24 mouse cellular contexts compared by ENCODE assay signal in the genomic region with DNA sequence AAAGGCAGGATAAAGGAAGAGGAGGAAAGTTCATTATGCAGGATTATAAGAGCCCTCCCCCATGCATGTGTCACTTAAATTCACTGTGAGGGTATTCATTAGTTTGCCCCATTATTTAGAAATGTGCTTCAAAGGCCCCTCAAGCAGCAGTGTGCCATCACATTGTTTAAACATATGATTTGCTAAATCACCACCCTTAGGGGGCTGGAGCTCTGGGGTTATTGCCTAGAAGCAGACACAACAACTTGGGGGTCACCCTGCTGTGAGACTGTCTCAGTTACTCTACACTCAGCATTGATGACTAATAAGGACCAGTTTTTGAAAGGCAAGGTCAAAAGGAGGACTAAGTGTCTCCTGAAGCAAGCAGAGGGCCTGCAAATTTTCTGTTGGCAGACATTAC.
DNase-seq lines count a peak whose midpoint lies in the region; ATAC-seq lines count a peak whose summit lies in the region.
"Had no signal": no experiment of that assay in that cellular context is flagged by ENCODE, and none has a peak within 500 bp of the region (broad histone marks: within the 10 kb centered on the region; RNA-seq: fewer than 3 reads in every experiment).

No protein-coding gene starts in this region.

- no peaks in the 10 kb centered on the region for H3K9me3 ChIP-seq in hindbrain, embryonic 11.5 days (ENCODE audit: control insufficient read depth, low read length)
- no peaks in the 10 kb centered on the region for H3K9me3 ChIP-seq in hindbrain, embryonic 14.5 days (ENCODE audit: control insufficient read depth, low read length)
- no peaks in the 10 kb centered on the region for H3K9me3 ChIP-seq in forebrain, embryonic 13.5 days (replicated peaks)
- H3K9me3 ChIP-seq: embryonic facial prominence, embryonic 15.5 days; heart, embryonic 15.5 days; limb, embryonic 12.5 days; liver, embryonic 12.5 days had no signal

- no peaks in the 10 kb centered on the region for H3K27me3 ChIP-seq in hindbrain, embryonic 11.5 days (ENCODE audit: control insufficient read depth, insufficient read depth, low read length)
- H3K27me3 ChIP-seq in hindbrain, embryonic 14.5 days (ENCODE audit: control insufficient read depth, insufficient read depth, low read length): no peaks in the 10 kb centered on the region
- H3K27me3 ChIP-seq in forebrain, embryonic 13.5 days: no peaks in the 10 kb centered on the region
- H3K27me3 ChIP-seq: embryonic facial prominence, embryonic 15.5 days; heart, embryonic 15.5 days; limb, embryonic 12.5 days; liver, embryonic 12.5 days had no signal

- no peak overlapping the region for H3K4me2 ChIP-seq in hindbrain, embryonic 11.5 days (replicated peaks; ENCODE audit: low read depth, low read length)
- H3K4me2 ChIP-seq in hindbrain, embryonic 14.5 days (replicated peaks): no peak overlapping the region
- no peak overlapping the region for H3K4me2 ChIP-seq in forebrain, embryonic 13.5 days
- H3K4me2 ChIP-seq: embryonic facial prominence, embryonic 15.5 days; heart, embryonic 15.5 days; limb, embryonic 12.5 days; liver, embryonic 12.5 days had no signal

- no peaks in the 10 kb centered on the region for H3K36me3 ChIP-seq in hindbrain, embryonic 11.5 days (ENCODE audit: control insufficient read depth, insufficient read depth, low read length)
- H3K36me3 ChIP-seq in hindbrain, embryonic 14.5 days (replicated peaks; ENCODE audit: control insufficient read depth, insufficient read depth): no peaks in the 10 kb centered on the region
- H3K36me3 ChIP-seq in forebrain, embryonic 13.5 days (ENCODE audit: poor library complexity, severe bottlenecking): no peaks in the 10 kb centered on the region
- H3K36me3 ChIP-seq: embryonic facial prominence, embryonic 15.5 days; heart, embryonic 15.5 days; limb, embryonic 12.5 days; liver, embryonic 12.5 days had no signal

- H3K9ac ChIP-seq in hindbrain, embryonic 11.5 days (ENCODE audit: low read depth, low read length): no peak overlapping the region
- H3K9ac ChIP-seq in hindbrain, embryonic 14.5 days: no peak overlapping the region
- H3K9ac ChIP-seq in forebrain, embryonic 13.5 days: no peak overlapping the region
- H3K9ac ChIP-seq: embryonic facial prominence, embryonic 15.5 days; heart, embryonic 15.5 days; limb, embryonic 12.5 days; liver, embryonic 12.5 days had no signal

- no peak overlapping the region for H3K27ac ChIP-seq in hindbrain, embryonic 11.5 days (ENCODE audit: low read depth, low read length)
- no peak overlapping the region for H3K27ac ChIP-seq in hindbrain, embryonic 14.5 days
- no peak overlapping the region for H3K27ac ChIP-seq in forebrain, embryonic 13.5 days
- H3K27ac ChIP-seq: embryonic facial prominence, embryonic 15.5 days; heart, embryonic 15.5 days; hindbrain, postnatal 0 days; layer of hippocampus, adult 2 months; limb, embryonic 12.5 days; liver, embryonic 12.5 days had no signal

- no peak for DNase-seq in hindbrain, embryonic 11.5 days (ENCODE audit: low spot score)
- no peak for DNase-seq in hindbrain, embryonic 14.5 days (ENCODE audit: low spot score)
- peak; percentile 1 for DNase-seq in R1 (ENCODE audit: low read depth, low spot score)
- peak; percentile 28 for DNase-seq in brain, adult 2 months (ENCODE audit: low read depth, low spot score)
- DNase-seq in cerebellum, adult 11-12 months: no peak
- DNase-seq in frontal cortex, postnatal 10 days (ENCODE audit: low spot score in 2 of 2): no peak
- DNase-seq: adrenal gland, adult 8-10 months; cerebellum, adult 9-11 months; gastrocnemius, postnatal 14 days; heart, adult 18-20 months; heart, postnatal 36 days; kidney, adult 9 months; kidney, postnatal 14 days; lung, adult 2 months; lung, postnatal 14 days had no signal

- H3K4me1 ChIP-seq in hindbrain, embryonic 11.5 days (replicated peaks; ENCODE audit: control insufficient read depth, insufficient read depth, low read length): no peaks in the 10 kb centered on the region; the same call in 1 of the 2 replicates
- H3K4me1 ChIP-seq in hindbrain, embryonic 14.5 days (replicated peaks; ENCODE audit: control insufficient read depth, insufficient read depth, low read length): no peaks in the 10 kb centered on the region
- H3K4me1 ChIP-seq in forebrain, embryonic 13.5 days: peaks cover 21% of the 10 kb centered on the region
- H3K4me1 ChIP-seq: limb, embryonic 12.5 days; liver, embryonic 12.5 days had no signal

- no peak overlapping the region for H3K4me3 ChIP-seq in hindbrain, embryonic 11.5 days (ENCODE audit: low read depth, low read length)
- H3K4me3 ChIP-seq in hindbrain, embryonic 14.5 days (replicated peaks; ENCODE audit: low read length): no peak overlapping the region
- H3K4me3 ChIP-seq in forebrain, embryonic 13.5 days: no peak overlapping the region
- H3K4me3 ChIP-seq: embryonic facial prominence, embryonic 15.5 days; heart, embryonic 15.5 days; layer of hippocampus, adult 2 months; limb, embryonic 12.5 days; liver, embryonic 12.5 days had no signal

- peak; percentile 73; the same call in 1 of the 2 replicates for ATAC-seq in hindbrain, embryonic 11.5 days (ENCODE audit: low FRiP score)
- ATAC-seq in hindbrain, embryonic 14.5 days (ENCODE audit: low FRiP score): no peak
- peak; percentile 33; the same call in 1 of the 2 replicates for ATAC-seq in forebrain, embryonic 13.5 days
- ATAC-seq: activated CD4-positive, CD25-positive, alpha-beta regulatory T cell, adult 4 months; hindbrain, postnatal 0 days; intestine, embryonic 16.5 days; liver, embryonic 12.5 days had no signal

Comparison
In these comparisons a context has a peak if more than half of its experiments do, and no peak if none do; other contexts are left out.
1. DNase-seq: peak in R1 (single experiment) and brain, adult 2 months (single experiment); none in hindbrain, embryonic 11.5 days (single experiment), hindbrain, embryonic 14.5 days (single experiment), cerebellum, adult 11-12 months (single experiment) and frontal cortex, postnatal 10 days (0 of 2).